Mouse (Mus musculus) midbrain, embryonic 11.5 days (tissue): ENCODE data around the gene Unc45b. TPM values are rescaled to one million over a fixed set of nuclear protein-coding genes. Genes with fewer than 3 reads are reported as not detected.

Experiments
- ATAC-seq: fragments of 200-750 bp; cut with Nextera tagmentation; 2 replicates; pipeline ENCODE4 v1.8.0; 2017; ENCODE audit warnings: moderate TSS enrichment, moderate library complexity; ENCODE audit not compliant: low FRiP score
- DNase-seq: peaks from one replicate; pipeline ENCODE4 v3.0.0; 2015; ENCODE audit warnings: low spot score; ENCODE audit errors: missing footprints
- H3K27ac ChIP-seq: fragments of 300-500 bp; sonication (generic); 2 replicates; pipeline ENCODE4 v1.5.1; 2014; ENCODE audit warnings: low read depth, low read length
- H3K27me3 ChIP-seq: fragments of 300-500 bp; sonication (generic); 2 replicates; pipeline ENCODE4 v1.6.1; 2014; ENCODE audit warnings: mild to moderate bottlenecking, low read length, moderate library complexity, mixed read lengths; ENCODE audit not compliant: control insufficient read depth, insufficient read depth
- H3K36me3 ChIP-seq: fragments of 300-500 bp; sonication (generic); 2 replicates; pipeline ENCODE4 v1.6.1; 2014; ENCODE audit warnings: mild to moderate bottlenecking, low read length, moderate library complexity, mixed read lengths; ENCODE audit not compliant: control insufficient read depth, insufficient read depth
- H3K4me1 ChIP-seq: fragments of 300-500 bp; sonication (generic); 2 replicates; pipeline ENCODE4 v1.6.1; 2014; ENCODE audit warnings: low read length; ENCODE audit not compliant: control insufficient read depth, insufficient read depth
- H3K4me2 ChIP-seq: fragments of 300-500 bp; sonication (generic); 2 replicates; pipeline ENCODE4 v1.6.1; 2014; ENCODE audit warnings: mild to moderate bottlenecking, moderate library complexity
- H3K4me3 ChIP-seq: fragments of 300-500 bp; sonication (generic); 2 replicates; pipeline ENCODE4 v1.5.1; 2014; ENCODE audit warnings: low read depth, low read length
- H3K9ac ChIP-seq: fragments of 300-500 bp; sonication (generic); 2 replicates; pipeline ENCODE4 v1.6.1; 2014; ENCODE audit warnings: low read length
- H3K9me3 ChIP-seq: fragments of 300-500 bp; sonication (generic); 2 replicates; pipeline ENCODE4 v1.6.1; 2016; ENCODE audit warnings: low read length; ENCODE audit not compliant: control insufficient read depth
- WGBS: fragments of 180-500 bp; shearing (Covaris S2); extraction: QIAGEN DNeasy Blood & Tissue Kit; methylation state at CpG from one replicate; pipeline ENCODE4 v1.1.7; 2014; 5-methylcytosine and 5-hydroxymethylcytosine counted together
- polyA plus RNA-seq: library from polyadenylated mRNA; unstranded; fragments of >200 nt; fragmentation: Nextera tagmentation; extraction: Ambion mirVana; gene quantifications from 2 replicates; pipeline ENCODE4 v1.2.1, GENCODE M21; 2014

Gene Unc45b
- polyA plus RNA-seq, 1 experiment from 2014 or later, result 0.10 TPM

GRCm38 (mm10) chr11:82869506-82870172, 40.7 kb upstream of the Unc45b start:
- Histone ChIP-seq H3K9me3 (no peaks in the 10 kb centered on the region), H3K4me3 (peak overlapping the region; percentile 66), H3K27me3 (no peaks in the 10 kb centered on the region), H3K36me3 (no peaks in the 10 kb centered on the region), H3K27ac (no peak overlapping the region), H3K4me1 (peaks cover 5% of the 10 kb centered on the region), H3K4me2 (peak overlapping the region; percentile 67), H3K9ac (no peak overlapping the region)
- no peak for ATAC-seq
- WGBS, result 73% methylated on average over 9 of the region's 9 CpGs
- peak; percentile 59 for DNase-seq

GRCm38 (mm10) chr11:82870173-82871030, 39.9 kb upstream of the Unc45b start:
- DNase-seq (peak; percentile 93), ATAC-seq (peak; percentile 25)
- Histone ChIP-seq H3K9me3 (no peaks in the 10 kb centered on the region), H3K4me1 (peaks cover 5% of the 10 kb centered on the region), H3K9ac (peak overlapping the region; percentile 71), H3K27me3 (no peaks in the 10 kb centered on the region), H3K27ac (no peak overlapping the region), H3K4me3 (peak overlapping the region; percentile 66), H3K36me3 (no peaks in the 10 kb centered on the region), H3K4me2 (peak overlapping the region; percentile 67)
- 5% methylated on average over 36 of the region's 36 CpGs for WGBS

- Histone ChIP-seq H3K4me1 (peaks cover 5% of the 10 kb centered on the region), H3K4me3 (peak within 1 kb of the TSS; percentile 66), H3K4me2 (peak within 1 kb of the TSS; percentile 67), H3K27me3 (no peaks in the 10 kb centered on the region), H3K27ac (no peak within 1 kb of the TSS), H3K9me3 (no peaks in the 10 kb centered on the region), H3K36me3 (no peaks in the 10 kb centered on the region), H3K9ac (peak within 1 kb of the TSS; percentile 71)
- peak; percentile 96 for ATAC-seq
- DNase-seq, result peak; percentile 100
- WGBS, result under 1% methylated on average over 43 of the region's 43 CpGs
These were observed 39.3 kb upstream of the Unc45b start, which contains the start of gene Rffl for GRCm38 (mm10) chr11:82871031-82871446. Gene Rffl, minus strand, starts transcription at chr11:82871210.

GRCm38 (mm10) chr11:82874924-82875323, 35.4 kb upstream of the Unc45b start:
- H3K4me2 ChIP-seq, result no peak overlapping the region
- H3K36me3 ChIP-seq, result no peaks in the 10 kb centered on the region
- H3K9me3 ChIP-seq, result no peaks in the 10 kb centered on the region
- no peak for ATAC-seq
- H3K27me3 ChIP-seq, result no peaks in the 10 kb centered on the region
- DNase-seq, result no peak
- H3K27ac ChIP-seq, result no peak overlapping the region
- H3K4me1 ChIP-seq, result peaks cover 3% of the 10 kb centered on the region
- H3K4me3 ChIP-seq, result no peak overlapping the region
- H3K9ac ChIP-seq, result no peak overlapping the region
- 80% methylated on average over 5 of the region's 5 CpGs for WGBS

- H3K27ac ChIP-seq, result no peak overlapping the region
- no peak overlapping the region for H3K4me3 ChIP-seq
- no peaks in the 10 kb centered on the region for H3K9me3 ChIP-seq
- H3K27me3 ChIP-seq, result no peaks in the 10 kb centered on the region
- no peaks in the 10 kb centered on the region for H3K36me3 ChIP-seq
- no peak overlapping the region for H3K9ac ChIP-seq
- 90% methylated on average over 5 of the region's 5 CpGs for WGBS
- H3K4me2 ChIP-seq, result no peak overlapping the region
- DNase-seq, result no peak
- ATAC-seq, result no peak
- no peaks in the 10 kb centered on the region for H3K4me1 ChIP-seq
These were observed 34.7 kb upstream of the Unc45b start for GRCm38 (mm10) chr11:82875631-82876030.

GRCm38 (mm10) chr11:82877726-82878344, 32.5 kb upstream of the Unc45b start:
- Histone ChIP-seq H3K9me3 (no peaks in the 10 kb centered on the region), H3K4me2 (no peak overlapping the region), H3K27ac (no peak overlapping the region), H3K36me3 (no peaks in the 10 kb centered on the region), H3K9ac (no peak overlapping the region), H3K4me3 (no peak overlapping the region), H3K27me3 (no peaks in the 10 kb centered on the region), H3K4me1 (no peaks in the 10 kb centered on the region)
- 87% methylated on average over 7 of the region's 7 CpGs for WGBS
- ATAC-seq (no peak), DNase-seq (no peak)

- Histone ChIP-seq H3K9me3 (no peaks in the 10 kb centered on the region), H3K36me3 (no peaks in the 10 kb centered on the region), H3K4me3 (no peak overlapping the region), H3K27me3 (no peaks in the 10 kb centered on the region), H3K9ac (no peak overlapping the region), H3K4me2 (no peak overlapping the region), H3K27ac (no peak overlapping the region), H3K4me1 (no peaks in the 10 kb centered on the region)
- no peak for ATAC-seq
- WGBS, result 64% methylated on average over 8 of the region's 8 CpGs
- no peak for DNase-seq
These were observed 27.2 kb upstream of the Unc45b start for GRCm38 (mm10) chr11:82883180-82883579.

GRCm38 (mm10) chr11:82886559-82886958, 23.8 kb upstream of the Unc45b start:
- Histone ChIP-seq H3K9me3 (no peaks in the 10 kb centered on the region), H3K4me1 (peaks cover 11% of the 10 kb centered on the region), H3K27me3 (no peaks in the 10 kb centered on the region), H3K36me3 (no peaks in the 10 kb centered on the region), H3K9ac (no peak overlapping the region), H3K4me3 (no peak overlapping the region), H3K4me2 (no peak overlapping the region), H3K27ac (no peak overlapping the region)
- no peak for DNase-seq
- 87% methylated on average over 3 of the region's 3 CpGs for WGBS
- no peak for ATAC-seq

- ATAC-seq, result no peak
- DNase-seq, result peak; percentile 54
- no peaks in the 10 kb centered on the region for H3K27me3 ChIP-seq
- H3K9ac ChIP-seq, result no peak overlapping the region
- peaks cover 11% of the 10 kb centered on the region for H3K4me1 ChIP-seq
- no peak overlapping the region for H3K4me3 ChIP-seq
- no peak overlapping the region for H3K27ac ChIP-seq
- H3K36me3 ChIP-seq, result no peaks in the 10 kb centered on the region
- no peak overlapping the region for H3K4me2 ChIP-seq
- 77% methylated on average over 10 of the region's 10 CpGs for WGBS
- H3K9me3 ChIP-seq, result no peaks in the 10 kb centered on the region
These were observed 21.8 kb upstream of the Unc45b start for GRCm38 (mm10) chr11:82888491-82888946.
